Mouse (Mus musculus): ENCODE results near the gene Akap7. TPM values are rescaled to one million over a fixed set of nuclear protein-coding genes. Genes with fewer than 3 reads are reported as not detected.

Gene Akap7
- polyA plus RNA-seq, 1 experiment from 2014 or later, result 47.9 TPM

DNA sequence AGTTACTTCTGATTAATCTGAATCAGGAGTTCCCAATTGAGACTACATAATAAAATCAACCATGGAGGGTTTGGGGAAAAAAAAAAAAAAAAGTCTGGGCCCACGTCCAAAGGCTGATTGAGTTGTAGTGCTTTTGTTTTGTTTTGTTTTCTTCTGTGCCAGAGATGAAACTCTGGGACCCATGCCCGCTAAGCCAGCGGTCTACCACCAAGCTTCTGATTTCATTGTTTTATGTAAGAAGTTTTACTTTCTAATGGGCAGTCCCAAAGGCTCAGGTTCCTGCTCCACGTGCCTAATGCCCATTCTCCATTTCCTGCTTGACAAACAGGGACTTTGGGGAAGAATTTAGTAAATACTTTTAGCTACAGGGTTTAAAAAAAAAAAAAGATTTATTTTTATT is 18.0 kb upstream of the Akap7 start:
- H3K4me1 ChIP-seq (ENCODE audit: control insufficient read depth, insufficient read depth, low read length), result no peaks in the 10 kb centered on the region
- no peak for ATAC-seq (ENCODE audit: low read depth)
- H3K9ac ChIP-seq (replicated peaks; ENCODE audit: low read depth, low read length), result no peak overlapping the region
- H3K27me3 ChIP-seq (ENCODE audit: control insufficient read depth, insufficient read depth, low read length), result no peaks in the 10 kb centered on the region
- WGBS, result 57% methylated on average over 4 of the region's 4 CpGs
- H3K4me2 ChIP-seq (ENCODE audit: low read depth, low read length), result no peak overlapping the region
- no peaks in the 10 kb centered on the region for H3K9me3 ChIP-seq (ENCODE audit: control insufficient read depth, low read length)
- no peaks in the 10 kb centered on the region for H3K36me3 ChIP-seq (ENCODE audit: control insufficient read depth, insufficient read depth, low read length)
- H3K27ac ChIP-seq (ENCODE audit: low read depth, low read length), result no peak overlapping the region
- H3K4me3 ChIP-seq (ENCODE audit: low read depth, low read length), result no peak overlapping the region

DNA sequence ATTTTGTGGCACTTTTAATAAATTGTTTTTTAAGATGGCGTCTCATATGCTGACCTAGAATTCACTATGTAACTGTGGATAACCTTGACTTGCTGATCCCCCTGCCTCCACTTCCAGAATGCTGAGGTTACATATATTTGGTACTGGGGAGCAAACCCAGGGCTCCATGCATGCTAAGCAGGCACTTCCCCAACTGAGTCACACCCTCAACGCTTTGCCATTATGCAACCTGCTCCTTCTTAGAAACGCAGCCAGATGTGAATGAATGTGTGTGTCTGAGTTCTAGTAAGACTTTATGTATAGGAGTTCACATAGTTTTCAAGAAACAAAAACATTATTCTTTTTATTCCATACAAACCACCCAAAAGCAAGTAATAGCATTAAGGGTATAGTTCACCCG is 13.5 kb upstream of the Akap7 start:
- no peaks in the 10 kb centered on the region for H3K27me3 ChIP-seq (ENCODE audit: control insufficient read depth, insufficient read depth, low read length)
- no peak for ATAC-seq (ENCODE audit: low read depth)
- no peak overlapping the region for H3K9ac ChIP-seq (replicated peaks; ENCODE audit: low read depth, low read length)
- no peaks in the 10 kb centered on the region for H3K4me1 ChIP-seq (ENCODE audit: control insufficient read depth, insufficient read depth, low read length)
- no peak overlapping the region for H3K27ac ChIP-seq (ENCODE audit: low read depth, low read length)
- 90% methylated on average over 4 of the region's 4 CpGs for WGBS
- no peak overlapping the region for H3K4me3 ChIP-seq (ENCODE audit: low read depth, low read length)
- H3K36me3 ChIP-seq (ENCODE audit: control insufficient read depth, insufficient read depth, low read length), result no peaks in the 10 kb centered on the region
- H3K9me3 ChIP-seq (ENCODE audit: control insufficient read depth, low read length), result no peaks in the 10 kb centered on the region
- no peak overlapping the region for H3K4me2 ChIP-seq (ENCODE audit: low read depth, low read length)

DNA sequence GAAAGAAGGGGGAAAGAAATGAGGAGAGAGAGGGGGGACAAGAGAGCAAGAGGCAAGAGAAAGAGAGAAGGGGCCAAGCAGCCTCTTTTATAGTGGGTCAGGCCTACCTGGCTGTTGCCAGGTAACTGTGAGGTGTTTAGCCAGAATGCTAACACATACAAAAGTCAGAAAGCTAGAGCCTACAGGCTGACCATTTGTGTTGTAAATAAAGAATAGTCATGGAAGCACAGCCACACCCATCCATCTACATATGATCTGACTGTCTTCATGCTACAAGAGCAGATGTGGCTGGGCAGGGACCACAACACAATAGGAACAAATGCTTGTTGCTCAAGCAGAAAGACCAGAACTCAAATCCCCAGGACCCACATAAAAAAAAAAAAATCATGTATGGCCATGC is 11.9 kb upstream of the Akap7 start:
- H3K4me2 ChIP-seq (ENCODE audit: low read depth, low read length), result no peak overlapping the region
- H3K9ac ChIP-seq (replicated peaks; ENCODE audit: low read depth, low read length), result no peak overlapping the region
- no peaks in the 10 kb centered on the region for H3K36me3 ChIP-seq (ENCODE audit: control insufficient read depth, insufficient read depth, low read length)
- no peak overlapping the region for H3K27ac ChIP-seq (ENCODE audit: low read depth, low read length)
- no peaks in the 10 kb centered on the region for H3K27me3 ChIP-seq (ENCODE audit: control insufficient read depth, insufficient read depth, low read length)
- no peak for ATAC-seq (ENCODE audit: low read depth)
- no peaks in the 10 kb centered on the region for H3K9me3 ChIP-seq (ENCODE audit: control insufficient read depth, low read length)
- H3K4me3 ChIP-seq (ENCODE audit: low read depth, low read length), result no peak overlapping the region
- no peaks in the 10 kb centered on the region for H3K4me1 ChIP-seq (ENCODE audit: control insufficient read depth, insufficient read depth, low read length)

DNA sequence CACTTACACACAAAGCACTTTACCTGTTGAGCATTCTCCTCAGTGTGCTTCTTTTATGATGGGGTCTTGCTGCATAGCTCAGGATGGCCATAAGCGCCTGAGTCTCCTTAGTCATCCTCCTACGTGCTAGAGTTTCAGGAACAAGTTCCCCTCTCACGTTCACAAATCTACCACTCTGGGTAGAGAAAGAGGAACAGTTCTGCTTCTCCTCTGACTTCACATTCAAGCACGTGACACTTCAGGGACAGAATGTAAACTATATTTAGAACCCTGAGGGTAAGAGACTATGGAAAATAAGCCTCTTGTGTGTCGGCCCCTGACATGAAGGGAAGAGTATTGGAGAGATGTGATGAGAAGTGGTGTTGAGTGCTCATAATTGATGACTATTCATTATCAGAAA is 10.7 kb upstream of the Akap7 start:
- ATAC-seq (ENCODE audit: low read depth), result no peak
- Histone ChIP-seq H3K27me3 (ENCODE audit: control insufficient read depth, insufficient read depth, low read length) (no peaks in the 10 kb centered on the region), H3K9ac (replicated peaks; ENCODE audit: low read depth, low read length) (no peak overlapping the region), H3K36me3 (ENCODE audit: control insufficient read depth, insufficient read depth, low read length) (no peaks in the 10 kb centered on the region), H3K9me3 (ENCODE audit: control insufficient read depth, low read length) (no peaks in the 10 kb centered on the region), H3K4me1 (ENCODE audit: control insufficient read depth, insufficient read depth, low read length) (0 out of 2 replicates have a peak, but pooled peaks cover 4% of the 10 kb centered on the region), H3K4me3 (ENCODE audit: low read depth, low read length) (no peak overlapping the region), H3K4me2 (ENCODE audit: low read depth, low read length) (no peak overlapping the region), H3K27ac (ENCODE audit: low read depth, low read length) (no peak overlapping the region)
- WGBS, result 90% methylated on average over 5 of the region's 5 CpGs

DNA sequence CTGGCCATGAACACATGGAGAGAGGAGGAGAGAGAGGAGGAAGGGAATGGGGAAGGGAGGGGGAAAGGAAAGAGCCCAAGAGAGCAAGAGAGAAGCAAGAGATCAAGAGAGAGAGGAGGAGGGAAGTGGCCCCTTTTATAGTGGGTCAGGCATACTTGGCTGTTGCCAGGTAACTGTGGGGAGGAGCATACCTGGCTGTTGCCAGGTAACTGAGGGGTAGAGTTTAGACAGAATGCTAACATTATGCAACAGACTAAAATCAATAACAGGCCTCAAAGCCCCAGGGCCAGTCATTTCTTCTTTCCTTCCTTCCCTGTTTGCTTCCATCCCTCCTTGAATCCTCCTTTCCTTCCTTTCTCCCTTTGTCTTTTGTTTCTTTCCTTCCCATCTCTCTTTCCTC is 10.0 kb upstream of the Akap7 start:
- H3K9ac ChIP-seq (replicated peaks; ENCODE audit: low read depth, low read length), result no peak overlapping the region

DNA sequence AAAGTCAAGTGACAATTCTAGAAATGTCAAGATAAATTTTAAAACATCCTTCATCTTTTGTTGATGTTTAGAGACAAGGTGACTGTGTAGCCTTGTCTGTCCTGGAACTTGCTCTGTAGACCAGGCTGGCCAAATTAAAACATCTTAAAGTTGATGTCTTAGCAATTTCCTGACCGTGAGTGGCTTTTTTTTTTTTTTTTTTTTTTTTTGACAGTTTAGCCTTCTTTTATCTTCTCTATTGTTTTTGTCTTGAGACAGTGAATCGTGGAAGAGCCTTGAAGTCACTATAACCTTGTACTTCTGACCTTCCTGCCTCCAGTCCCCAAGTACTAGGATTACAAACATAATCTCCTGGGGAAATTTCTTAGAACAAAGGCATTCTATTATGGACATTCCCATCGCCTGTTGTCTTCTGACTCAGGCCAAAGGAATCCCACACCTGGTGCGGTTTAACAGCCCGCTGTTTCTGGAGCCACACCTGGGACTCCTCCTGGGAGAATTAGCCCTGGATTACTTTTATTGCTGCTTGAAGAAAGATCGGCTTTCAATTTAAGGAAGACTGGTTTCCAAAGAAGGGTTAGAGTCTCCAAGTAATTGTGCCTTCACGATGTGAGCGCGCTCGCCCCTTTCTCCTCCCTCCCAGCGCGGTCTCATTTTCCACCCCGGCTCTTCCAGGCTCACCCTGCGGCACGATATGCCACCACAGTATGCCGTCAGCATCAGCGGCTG is 6.3 kb upstream of the Akap7 start:
- Histone ChIP-seq H3K9ac (replicated peaks; ENCODE audit: low read depth, low read length) (no peak overlapping the region), H3K4me2 (ENCODE audit: low read depth, low read length) (peak overlapping the region; percentile 30), H3K36me3 (ENCODE audit: control insufficient read depth, insufficient read depth, low read length) (no peaks in the 10 kb centered on the region), H3K9me3 (ENCODE audit: control insufficient read depth, low read length) (no peaks in the 10 kb centered on the region), H3K4me3 (ENCODE audit: low read depth, low read length) (no peak overlapping the region), H3K4me1 (ENCODE audit: control insufficient read depth, insufficient read depth, low read length) (0 out of 2 replicates have a peak, but pooled peaks cover 4% of the 10 kb centered on the region), H3K27me3 (ENCODE audit: control insufficient read depth, insufficient read depth, low read length) (no peaks in the 10 kb centered on the region), H3K27ac (ENCODE audit: low read depth, low read length) (no peak overlapping the region)
- 4% methylated on average over 17 of the region's 17 CpGs for WGBS
- no peak for ATAC-seq (ENCODE audit: low read depth)

More for the DNA sequence above, 10.0 kb upstream of the Akap7 start:
- H3K4me2 ChIP-seq (ENCODE audit: low read depth, low read length), result no peak overlapping the region
- no peak overlapping the region for H3K4me3 ChIP-seq (ENCODE audit: low read depth, low read length)
- ATAC-seq (ENCODE audit: low read depth), result no peak
- H3K9me3 ChIP-seq (ENCODE audit: control insufficient read depth, low read length), result no peaks in the 10 kb centered on the region
- H3K4me1 ChIP-seq (ENCODE audit: control insufficient read depth, insufficient read depth, low read length), result 0 out of 2 replicates have a peak, but pooled peaks cover 4% of the 10 kb centered on the region
- H3K27ac ChIP-seq (ENCODE audit: low read depth, low read length), result no peak overlapping the region
- H3K27me3 ChIP-seq (ENCODE audit: control insufficient read depth, insufficient read depth, low read length), result no peaks in the 10 kb centered on the region
- no peaks in the 10 kb centered on the region for H3K36me3 ChIP-seq (ENCODE audit: control insufficient read depth, insufficient read depth, low read length)

DNA sequence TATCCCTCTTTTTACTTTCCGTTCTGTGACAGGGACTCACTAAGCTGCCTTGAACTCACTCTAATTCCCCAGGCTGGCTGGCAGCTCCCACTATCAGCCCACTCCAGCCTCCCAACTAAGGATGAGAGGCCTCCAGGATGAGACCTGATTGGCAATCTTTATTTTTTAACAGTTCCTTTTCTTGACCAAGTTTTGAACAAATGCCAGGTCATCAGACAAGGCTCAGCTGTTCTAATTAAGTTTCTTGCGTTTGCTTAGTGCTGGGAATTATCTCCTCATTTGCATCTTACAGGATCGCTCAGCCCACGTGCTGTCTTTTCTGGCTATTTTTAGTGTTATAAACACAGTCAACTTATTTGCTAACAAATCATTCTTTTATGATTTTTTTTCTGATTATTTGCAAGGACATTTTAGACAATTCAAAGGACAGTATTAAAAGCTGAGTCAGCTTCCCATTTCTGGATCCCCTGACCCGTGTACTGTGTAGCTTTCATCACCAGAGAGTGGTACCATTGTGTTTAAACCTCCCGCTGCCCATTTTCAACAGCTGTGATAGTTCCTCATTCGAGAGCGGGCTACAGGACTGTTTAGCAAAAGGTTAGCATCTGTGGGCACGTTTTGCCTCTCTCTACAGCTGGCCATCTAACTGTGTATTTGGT is 4.0 kb upstream of the Akap7 start:
- 26% methylated on average over 9 of the region's 9 CpGs for WGBS
- Histone ChIP-seq H3K4me1 (ENCODE audit: control insufficient read depth, insufficient read depth, low read length) (0 out of 2 replicates have a peak, but pooled peaks cover 4% of the 10 kb centered on the region), H3K9me3 (ENCODE audit: control insufficient read depth, low read length) (no peaks in the 10 kb centered on the region), H3K9ac (replicated peaks; ENCODE audit: low read depth, low read length) (no peak overlapping the region), H3K27ac (ENCODE audit: low read depth, low read length) (no peak overlapping the region), H3K4me3 (ENCODE audit: low read depth, low read length) (no peak overlapping the region), H3K36me3 (ENCODE audit: control insufficient read depth, insufficient read depth, low read length) (no peaks in the 10 kb centered on the region), H3K27me3 (ENCODE audit: control insufficient read depth, insufficient read depth, low read length) (no peaks in the 10 kb centered on the region), H3K4me2 (ENCODE audit: low read depth, low read length) (no peak overlapping the region)
- ATAC-seq (ENCODE audit: low read depth), result peak; percentile 66; the same call in 1 of the 2 replicates

DNA sequence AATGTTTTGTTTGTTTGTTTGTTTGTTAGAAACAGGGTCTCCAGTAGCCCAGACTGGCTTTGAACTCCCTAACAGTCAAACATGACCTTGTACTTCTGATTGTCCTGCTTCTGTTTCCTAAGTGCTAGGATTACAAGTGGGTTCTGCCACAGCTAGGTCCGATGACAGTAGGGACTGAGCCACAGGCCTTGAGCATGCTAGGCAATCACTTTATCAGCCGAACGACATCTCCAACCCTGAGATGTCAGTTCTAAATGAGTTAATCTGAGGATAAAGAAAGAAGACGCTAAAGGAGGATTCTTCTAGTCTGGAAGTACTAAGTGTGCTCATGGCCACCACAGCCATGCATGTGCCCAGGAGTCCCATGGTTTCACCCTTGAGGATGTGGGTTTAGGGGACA is 3.1 kb upstream of the Akap7 start:
- Histone ChIP-seq H3K36me3 (ENCODE audit: control insufficient read depth, insufficient read depth, low read length) (no peaks in the 10 kb centered on the region), H3K4me3 (ENCODE audit: low read depth, low read length) (no peak overlapping the region), H3K4me2 (ENCODE audit: low read depth, low read length) (no peak overlapping the region), H3K9me3 (ENCODE audit: control insufficient read depth, low read length) (no peaks in the 10 kb centered on the region), H3K4me1 (ENCODE audit: control insufficient read depth, insufficient read depth, low read length) (0 out of 2 replicates have a peak, but pooled peaks cover 4% of the 10 kb centered on the region), H3K9ac (replicated peaks; ENCODE audit: low read depth, low read length) (no peak overlapping the region), H3K27me3 (ENCODE audit: control insufficient read depth, insufficient read depth, low read length) (no peaks in the 10 kb centered on the region), H3K27ac (ENCODE audit: low read depth, low read length) (no peak overlapping the region)
- 89% methylated on average over 4 of the region's 4 CpGs for WGBS
- ATAC-seq (ENCODE audit: low read depth), result no peak

DNA sequence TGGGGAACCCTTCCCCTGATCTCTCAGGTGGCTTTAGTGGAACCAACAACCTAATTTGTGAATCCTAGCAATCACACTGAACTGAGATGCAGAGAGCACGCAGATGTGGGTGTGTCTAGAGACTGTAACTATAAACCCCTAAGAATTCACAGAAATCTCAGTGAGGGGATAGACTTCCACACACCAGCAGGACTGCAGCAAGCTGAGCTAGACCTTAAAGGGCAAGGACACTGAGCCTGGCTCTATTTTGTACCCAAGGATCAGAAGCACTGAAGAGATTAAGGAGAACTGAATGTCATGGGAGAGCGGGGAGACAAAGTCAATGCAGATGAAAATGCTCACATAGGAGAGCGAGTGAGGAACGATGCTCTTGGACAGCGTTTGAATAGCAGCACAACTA is 2.3 kb upstream of the Akap7 start:
- Histone ChIP-seq H3K4me1 (ENCODE audit: control insufficient read depth, insufficient read depth, low read length) (0 out of 2 replicates have a peak, but pooled peaks cover 4% of the 10 kb centered on the region), H3K4me3 (ENCODE audit: low read depth, low read length) (no peak overlapping the region), H3K27me3 (ENCODE audit: control insufficient read depth, insufficient read depth, low read length) (no peaks in the 10 kb centered on the region), H3K9ac (replicated peaks; ENCODE audit: low read depth, low read length) (no peak overlapping the region), H3K4me2 (ENCODE audit: low read depth, low read length) (no peak overlapping the region), H3K36me3 (ENCODE audit: control insufficient read depth, insufficient read depth, low read length) (no peaks in the 10 kb centered on the region), H3K27ac (ENCODE audit: low read depth, low read length) (no peak overlapping the region), H3K9me3 (ENCODE audit: control insufficient read depth, low read length) (no peaks in the 10 kb centered on the region)
- WGBS, result 87% methylated on average over 5 of the region's 5 CpGs
- ATAC-seq (ENCODE audit: low read depth), result no peak
